Mouse (Mus musculus) 416B (cell line): ENCODE results near the gene Kcnj6.

Source experiments
- DNase-seq: peaks from one replicate; pipeline ENCODE4 v3.0.0; 2011; ENCODE audit warnings: low read depth

The Kcnj6 gene

DNA sequence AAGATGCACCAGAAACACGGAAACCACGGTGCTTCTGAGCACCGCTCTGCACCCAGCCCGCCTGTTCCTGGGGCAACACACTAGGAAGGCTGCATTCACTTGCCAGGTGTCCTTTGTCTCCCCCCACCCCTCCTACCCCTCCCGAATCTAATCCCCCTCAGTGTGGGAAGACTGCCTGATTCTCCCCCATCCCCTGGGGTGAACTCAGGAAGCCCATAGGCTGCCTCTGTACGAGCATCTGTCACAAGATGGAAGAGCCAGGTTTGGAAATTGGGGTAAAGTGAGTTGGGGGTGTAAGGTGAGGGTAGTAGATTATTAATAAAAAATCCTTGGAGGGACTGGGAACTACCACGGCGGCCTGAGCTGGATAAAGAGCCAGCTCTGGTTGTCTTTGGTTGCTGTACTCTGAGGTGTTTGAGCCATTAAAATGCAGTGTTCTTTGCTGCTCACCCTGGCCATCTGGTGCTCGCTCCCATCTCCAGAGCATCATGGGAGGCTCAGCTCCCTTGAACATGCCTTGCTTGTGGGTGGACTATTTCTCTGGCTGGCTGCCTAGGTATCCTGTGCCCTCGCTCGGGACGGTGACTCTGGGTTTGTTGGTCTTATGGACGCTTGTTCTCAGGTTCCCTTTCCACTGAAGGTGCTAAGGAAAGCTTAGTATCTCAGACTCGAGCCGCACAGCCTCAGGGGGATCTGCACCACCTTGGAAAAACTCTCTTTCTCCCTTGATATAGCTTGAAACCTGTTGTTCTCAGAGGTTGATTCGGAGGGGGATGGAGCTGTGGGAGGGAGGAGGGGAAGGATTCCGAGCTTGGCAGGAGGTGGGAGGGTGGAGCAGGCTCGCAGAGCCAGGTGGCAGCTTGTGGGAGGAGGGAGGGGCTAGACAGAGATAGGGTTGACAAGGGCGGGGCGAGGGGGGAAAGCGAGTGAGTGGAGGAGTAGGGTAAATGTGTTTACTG, 65.9 kb downstream of the Kcnj6 start:
- DNase-seq: no peak

DNA sequence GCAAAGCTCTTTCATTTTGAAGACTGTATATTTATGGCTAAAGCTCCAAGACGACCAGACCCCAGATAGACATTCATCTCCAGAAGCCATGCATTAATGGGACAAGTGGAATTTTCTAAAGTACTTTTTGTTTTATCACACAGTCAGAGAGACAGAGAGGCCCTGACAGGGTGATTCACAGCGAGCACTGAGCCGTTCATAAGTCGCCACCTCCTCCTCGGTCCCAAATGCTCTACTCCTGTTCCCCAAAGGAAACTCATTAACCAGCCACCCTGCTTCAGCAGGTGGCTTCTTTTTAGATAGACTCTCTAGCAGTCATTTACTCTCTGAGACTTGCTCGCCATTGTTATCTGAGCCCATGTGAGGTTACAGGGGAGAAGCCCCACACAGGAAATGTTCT, 72.1 kb downstream of the Kcnj6 start:
- no peak for DNase-seq

DNA sequence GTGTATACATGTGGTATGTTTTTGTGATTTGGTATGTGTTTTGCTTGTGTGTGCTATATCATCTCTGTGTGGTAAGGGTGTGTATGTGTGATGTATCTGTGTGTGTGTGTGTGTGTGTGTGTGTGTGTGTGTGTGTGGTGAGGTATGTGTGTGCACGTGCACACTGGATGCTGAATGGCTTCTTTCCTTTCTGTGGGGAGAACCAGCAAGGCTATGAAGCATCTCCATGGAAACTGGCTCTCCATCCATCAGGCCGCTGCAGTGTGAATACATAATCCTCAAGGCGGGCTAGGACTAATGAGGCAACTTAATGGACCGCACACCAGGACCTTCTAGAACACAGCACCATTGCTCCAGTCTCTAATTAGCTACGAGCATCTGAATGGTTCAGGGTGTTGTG, 78.3 kb downstream of the Kcnj6 start:
- DNase-seq: no peak

DNA sequence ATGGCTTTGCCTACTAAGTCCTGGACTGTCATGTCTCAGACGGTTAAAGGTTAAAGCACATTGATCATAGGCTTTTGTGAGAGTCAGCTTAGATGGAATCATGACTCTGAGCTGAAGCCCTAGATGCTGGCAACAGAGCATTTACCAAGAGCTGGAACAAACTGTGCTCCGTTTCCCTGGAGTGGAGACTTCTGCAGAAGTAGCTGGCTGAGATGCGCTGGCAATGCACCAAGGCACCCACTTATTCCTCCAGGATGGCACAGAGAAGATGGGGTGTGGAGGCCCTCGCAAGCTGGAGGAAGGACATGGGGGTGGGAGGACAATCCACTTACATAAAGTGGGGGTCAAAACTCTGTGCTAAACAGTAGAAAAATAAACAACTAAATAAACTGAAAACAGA, 91.5 kb downstream of the Kcnj6 start:
- no peak for DNase-seq

DNA sequence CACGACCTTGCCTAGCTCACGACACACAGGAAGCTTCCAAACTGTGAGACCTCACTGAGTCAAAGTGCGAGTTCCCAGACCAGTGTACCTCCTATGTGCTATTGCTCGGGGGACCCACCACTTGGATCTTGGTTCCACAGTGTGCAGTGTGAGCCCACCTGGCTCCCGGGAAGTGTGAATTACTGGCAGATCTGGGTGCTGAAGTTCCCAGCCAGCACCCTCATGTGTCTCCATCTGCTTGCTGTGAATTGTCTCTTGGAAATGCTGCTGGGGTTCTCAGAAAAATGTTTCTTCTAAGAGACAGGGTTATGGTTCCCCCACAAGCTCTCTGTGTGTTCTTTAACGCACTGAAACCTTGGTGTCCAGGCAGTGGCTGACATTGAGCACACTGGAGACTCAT, 98.7 kb downstream of the Kcnj6 start:
- no peak for DNase-seq

DNA sequence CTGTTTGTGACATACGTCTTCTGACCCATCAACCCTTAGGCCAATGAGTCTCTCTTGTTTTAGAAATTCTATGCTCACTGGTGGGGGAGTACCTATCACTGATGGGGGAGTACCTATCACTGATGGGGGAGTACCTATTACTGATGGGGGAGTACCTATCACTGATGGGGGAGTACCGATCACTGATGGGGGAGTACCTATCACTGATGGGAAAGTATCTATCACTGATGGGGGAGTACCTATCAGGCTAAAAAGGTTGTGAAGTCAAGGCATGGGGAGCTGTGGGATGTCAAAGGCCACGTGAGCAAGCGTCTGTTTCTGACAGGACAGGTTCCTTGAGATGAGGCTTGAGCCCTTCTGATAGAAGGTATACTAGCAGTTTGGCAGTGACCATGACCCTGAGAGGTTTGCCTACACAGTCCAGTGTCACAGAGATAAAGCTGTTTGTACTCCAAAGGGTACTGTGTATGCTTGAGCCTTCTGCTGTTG, 105.3 kb downstream of the Kcnj6 start:
- DNase-seq: no peak

DNA sequence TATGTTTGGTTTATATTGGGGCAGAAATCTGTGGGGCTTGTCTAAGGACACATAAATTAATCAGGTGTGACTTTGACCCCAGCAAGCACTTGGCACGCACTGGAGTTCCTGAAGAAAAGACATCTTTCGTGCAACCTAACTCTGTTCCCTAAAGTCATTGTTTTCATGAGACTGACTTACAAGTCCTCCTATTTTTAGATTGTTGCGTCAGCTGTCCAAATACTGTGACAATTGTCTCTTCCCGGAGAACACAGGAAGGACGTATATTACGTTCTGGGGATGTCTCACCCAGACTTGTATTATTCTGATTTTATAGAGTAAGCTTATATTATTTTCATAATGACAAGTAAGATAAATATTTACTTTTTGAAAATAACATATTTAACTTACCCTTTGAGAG, 106.9 kb downstream of the Kcnj6 start:
- DNase-seq: no peak

DNA sequence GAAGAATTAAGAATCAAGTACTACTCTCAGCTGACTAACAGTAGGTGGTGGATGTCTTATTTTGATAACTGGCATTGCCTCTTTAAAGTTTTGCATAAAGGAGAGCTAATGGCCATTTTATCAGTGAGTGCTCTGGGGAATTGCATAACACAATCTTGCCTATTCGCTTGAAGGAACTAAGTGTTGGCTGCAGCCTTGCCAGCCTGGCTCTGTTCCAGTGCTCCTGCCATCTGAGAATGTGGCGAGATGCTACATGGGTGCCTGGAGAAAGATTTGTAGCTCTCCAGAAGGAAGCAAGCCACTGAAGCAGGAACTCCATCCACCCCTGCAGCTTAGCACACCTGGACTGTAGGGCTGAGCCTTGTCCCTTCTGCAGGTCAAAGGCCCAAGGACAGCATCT, 107.4 kb downstream of the Kcnj6 start:
- no peak for DNase-seq

DNA sequence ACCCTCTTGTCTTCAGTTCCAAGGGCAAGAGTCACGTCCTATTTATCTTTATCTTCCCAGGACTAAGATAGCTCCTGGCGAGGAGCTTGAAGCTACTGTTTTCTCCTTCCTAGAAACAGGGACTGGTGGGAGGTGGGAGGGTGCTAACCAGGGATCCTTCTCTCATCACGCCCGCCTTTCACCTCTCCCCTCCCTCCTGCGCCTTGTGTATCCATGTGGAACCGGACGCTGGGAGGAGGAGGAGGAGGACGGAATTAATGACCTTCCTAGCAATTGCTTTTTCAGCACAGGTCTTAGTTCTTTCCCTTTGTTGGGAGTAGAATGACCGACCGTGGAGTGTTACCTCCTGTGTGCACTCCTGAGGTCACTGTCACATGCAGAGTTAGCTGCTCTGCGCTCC, 108.9 kb downstream of the Kcnj6 start:
- DNase-seq: no peak

DNA sequence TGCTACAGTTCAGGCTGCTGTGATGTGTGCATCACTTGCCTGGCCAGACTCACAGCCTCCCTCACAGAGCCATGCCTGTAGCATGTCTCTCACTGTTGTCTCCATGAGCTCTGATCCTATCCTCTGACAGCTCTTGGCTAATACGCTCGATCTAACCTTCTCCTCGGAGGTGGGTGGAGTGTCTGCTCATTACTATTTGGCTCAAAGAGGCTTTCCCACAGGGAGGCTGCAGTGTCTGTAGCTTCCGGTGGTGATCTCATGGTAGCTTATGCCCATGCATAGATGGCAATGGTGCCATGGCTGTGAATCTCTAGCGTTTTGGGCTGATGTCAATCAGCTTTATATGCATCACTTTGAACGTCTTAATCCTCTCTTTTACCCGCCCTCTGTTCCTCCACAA, 111.1 kb downstream of the Kcnj6 start:
- no peak for DNase-seq

DNA sequence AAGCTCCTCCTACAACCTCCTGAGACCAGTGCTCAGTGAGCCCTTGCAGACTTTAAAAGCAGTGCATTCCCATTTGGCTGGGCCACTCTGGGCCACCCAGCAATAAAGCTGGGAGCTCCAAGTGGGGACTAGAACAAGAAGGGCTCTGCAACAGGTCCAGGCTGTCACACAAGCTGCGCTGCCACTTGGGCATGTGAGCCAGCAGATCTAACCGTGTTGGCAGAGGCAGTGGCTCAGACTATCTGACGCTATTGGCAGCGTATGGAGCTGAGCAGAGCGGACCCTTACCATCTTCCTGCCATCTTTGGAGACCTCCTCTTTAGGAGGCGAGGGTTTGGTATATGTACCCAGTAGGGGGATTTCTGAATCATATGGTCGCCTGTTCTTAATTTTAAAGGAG, 112.4 kb downstream of the Kcnj6 start:
- no peak for DNase-seq

DNA sequence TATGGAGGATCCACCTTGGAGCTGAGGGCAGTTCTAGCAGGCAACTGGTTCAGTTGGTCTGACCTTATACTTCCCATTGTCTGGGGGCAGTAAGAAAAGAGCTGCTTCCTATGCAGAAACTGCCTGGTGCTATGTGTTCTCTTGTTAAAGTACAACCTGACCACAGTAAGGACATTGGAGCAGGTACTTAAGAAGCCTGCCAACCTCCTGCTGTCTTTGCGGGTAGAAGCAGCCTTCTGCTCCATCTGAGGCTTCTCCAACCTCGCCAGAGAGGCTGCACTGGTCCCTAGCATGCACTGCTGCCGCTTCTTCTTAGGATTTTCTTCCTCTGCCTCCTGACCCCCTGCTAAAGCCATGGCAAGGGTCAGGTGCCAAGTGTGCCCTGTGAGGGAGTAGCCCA, 113.6 kb downstream of the Kcnj6 start:
- no peak for DNase-seq

DNA sequence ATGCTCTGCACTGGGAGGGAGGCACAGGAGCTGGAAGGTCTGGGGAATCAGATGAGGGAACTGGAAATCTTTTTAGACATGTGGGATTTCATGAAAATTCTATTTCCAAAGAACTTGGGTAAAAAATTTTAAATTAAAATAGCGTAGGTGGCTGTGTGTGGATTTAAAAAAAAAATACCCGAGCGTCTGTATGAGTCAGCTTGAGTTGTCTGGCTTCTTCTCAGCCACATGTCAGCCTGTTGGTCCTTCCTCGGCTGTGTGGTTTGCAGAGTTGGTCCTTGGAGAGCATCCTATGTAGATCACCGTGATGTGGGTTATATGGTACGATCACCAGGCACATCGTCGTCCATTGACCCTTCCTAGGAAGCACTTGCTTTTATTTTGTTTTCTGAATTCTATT, 114.3 kb downstream of the Kcnj6 start:
- DNase-seq: no peak

DNA sequence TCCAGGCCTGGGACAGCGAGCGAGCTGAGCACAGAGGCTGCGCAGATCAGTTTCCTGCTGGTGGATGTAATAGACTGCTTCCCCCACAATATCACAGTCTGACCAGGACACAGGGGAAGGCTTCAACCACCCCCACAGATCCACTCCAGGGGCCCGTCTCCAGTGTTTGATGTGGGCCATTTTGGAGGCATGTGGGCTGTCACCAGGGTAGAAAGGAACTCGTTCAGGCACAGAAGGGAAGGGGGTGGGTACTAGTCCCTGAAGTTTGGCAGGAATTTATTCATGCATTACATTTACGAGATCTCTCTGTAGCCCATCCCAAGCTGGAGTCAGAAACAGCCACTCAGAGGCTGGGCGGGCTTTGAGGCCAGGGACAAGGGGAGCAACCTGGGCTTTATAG, 115.4 kb downstream of the Kcnj6 start:
- no peak for DNase-seq

DNA sequence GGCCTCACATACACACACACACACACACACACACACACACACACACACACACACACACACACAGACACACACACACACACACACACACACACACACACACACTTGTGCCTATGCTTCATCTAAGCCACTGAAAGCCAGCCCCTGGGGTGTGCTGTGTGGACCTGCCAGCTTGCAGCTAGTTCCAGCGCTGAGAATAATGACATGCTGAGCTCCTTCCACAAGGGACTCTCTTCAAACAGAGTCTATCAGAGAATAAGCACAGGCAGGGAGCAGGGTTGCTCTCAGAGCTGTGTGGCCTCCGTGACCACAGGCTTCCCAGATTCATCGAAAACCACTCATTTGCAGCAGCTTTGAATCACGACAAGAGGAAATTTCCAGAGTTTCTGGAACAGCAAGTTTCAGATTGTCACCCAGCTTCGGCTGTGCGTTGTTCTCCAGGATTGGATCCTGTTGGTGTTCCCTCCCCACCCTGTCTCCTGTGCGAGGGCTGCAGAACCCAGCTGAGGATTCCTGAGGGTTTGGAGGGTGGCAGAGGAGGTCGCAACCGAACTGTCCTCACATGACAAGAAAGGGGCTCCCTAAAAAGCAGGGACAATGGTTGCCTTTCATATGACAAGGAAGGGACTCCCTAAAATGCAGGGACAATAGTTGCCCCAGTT, 124.8 kb downstream of the Kcnj6 start:
- DNase-seq: no peak

DNA sequence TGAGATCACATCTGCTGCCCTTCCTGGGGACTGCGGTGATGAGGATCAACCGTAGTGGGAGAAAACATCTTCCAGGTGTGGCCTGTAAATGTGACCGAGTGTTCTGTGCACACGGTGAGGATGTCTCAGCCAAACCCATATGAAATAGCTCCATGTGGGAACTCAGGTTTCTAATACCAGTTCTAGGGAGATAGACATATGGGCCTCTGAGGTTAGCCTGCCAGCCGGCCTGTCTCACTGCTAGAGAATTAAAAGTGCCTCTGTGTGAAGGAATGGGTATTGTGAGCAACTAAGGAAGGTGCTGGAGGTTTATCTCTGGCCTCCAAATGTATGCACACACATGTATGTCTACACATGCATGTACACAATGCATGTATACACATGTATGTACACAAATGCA, 129.1 kb downstream of the Kcnj6 start:
- no peak for DNase-seq

DNA sequence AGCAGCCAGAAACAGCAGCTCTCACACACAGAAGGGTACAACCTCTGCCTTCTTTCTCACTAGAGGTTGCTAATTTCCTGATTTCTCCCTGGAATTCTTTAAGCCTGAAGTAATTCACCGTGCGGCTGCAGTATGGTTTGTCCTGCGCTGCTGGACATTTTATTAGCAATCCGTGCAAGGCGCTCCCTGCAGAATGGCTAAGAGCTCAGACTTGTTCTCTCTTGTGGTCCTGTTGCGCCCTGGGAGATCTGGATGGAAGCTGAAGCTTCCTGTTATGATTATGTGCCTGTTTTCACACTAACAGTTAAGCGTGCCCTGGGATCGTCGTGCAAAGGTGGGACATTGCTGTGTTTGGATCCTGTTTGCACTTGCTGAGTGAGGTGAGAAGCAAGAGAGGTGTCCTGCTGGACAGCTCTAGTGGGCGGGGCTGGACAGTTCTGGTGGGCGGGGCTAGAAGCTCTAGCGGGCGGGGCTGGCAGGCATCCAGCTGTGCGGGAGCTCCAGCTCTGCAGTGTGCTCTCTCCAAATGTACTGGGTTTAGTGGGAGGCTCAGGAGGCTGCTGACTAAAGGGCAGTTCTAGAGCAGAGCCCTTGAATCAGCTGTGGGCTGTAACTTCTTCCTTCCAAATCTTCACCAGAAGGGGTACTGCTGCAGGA, 131.1 kb downstream of the Kcnj6 start:
- peak; percentile 31 for DNase-seq

DNA sequence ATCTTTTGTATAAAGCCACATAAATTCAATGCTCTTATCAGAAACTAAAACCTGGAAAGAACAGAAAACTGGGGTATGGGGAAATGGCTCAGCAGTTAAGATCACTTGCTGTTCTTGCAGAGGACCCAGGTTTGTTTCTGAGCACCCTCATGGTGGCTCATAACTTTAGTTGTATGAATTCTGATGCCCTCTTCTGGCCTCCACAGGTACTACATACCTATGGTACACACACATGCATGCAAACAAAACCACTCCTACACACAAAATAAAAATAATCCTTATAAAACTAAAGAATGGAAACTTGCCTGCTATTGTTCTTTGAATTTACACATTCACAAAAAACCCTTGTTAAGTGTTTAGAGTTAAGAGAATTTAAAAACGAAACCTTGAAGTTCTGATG, 131.7 kb downstream of the Kcnj6 start:
- DNase-seq: no peak

DNA sequence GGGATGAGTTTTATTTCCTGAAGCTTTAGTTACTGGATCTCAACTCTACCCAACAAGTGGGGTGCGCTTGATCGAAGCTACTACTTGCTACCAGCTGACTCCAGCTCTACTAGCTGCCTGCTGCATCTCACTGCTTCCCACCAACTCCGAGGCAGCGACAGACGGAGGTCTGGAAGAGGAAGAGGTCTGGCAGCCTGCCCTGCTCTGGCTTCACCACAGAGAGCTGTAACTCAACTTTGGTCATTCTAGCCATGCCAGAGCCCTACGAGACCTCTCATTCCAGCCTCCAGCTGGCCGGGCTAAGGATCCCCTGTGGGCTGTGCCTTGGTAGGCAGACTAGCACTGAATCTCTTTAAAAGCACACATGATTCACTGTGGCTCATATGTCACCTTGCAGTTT, 132.4 kb downstream of the Kcnj6 start:
- DNase-seq: peak; percentile 8

DNA sequence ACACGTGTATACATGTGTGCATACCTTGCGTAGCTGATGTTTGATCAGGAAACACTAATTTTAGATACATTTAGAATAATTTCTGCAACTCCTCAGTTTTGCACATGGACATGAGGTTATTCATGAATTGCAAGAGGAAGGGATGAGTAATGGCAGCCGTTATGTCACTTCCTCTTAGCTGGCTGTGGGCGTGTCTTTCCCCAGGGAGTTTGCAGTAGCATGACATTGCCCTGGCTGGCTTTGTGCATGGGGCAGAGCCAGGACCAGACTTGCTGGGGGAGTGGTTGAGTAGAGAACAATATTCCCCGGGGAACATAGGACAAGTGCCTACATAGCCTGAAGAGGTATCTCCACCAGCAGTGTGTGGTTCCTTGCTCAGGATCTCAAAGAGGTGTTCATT, 134.0 kb downstream of the Kcnj6 start:
- DNase-seq: peak; percentile 78

DNA sequence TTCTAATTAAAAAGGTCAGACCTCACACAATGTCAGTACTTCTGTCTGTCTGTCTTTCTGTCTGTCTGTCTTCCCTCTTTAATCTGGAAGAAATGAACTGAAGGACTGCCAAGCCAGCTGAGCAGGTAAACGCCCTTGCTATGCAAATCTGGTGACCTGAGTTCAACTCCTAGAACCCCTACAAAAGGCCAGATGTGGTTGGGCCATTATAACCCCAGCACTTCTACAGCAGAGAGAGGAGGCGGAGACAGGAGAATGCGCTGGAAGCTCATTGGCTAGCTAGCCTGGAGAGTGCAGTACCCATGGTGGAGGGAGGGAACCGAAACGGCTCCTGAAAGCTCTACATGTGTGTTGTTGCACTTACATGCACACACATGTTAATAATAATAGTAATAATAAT, 141.5 kb downstream of the Kcnj6 start:
- no peak for DNase-seq

DNA sequence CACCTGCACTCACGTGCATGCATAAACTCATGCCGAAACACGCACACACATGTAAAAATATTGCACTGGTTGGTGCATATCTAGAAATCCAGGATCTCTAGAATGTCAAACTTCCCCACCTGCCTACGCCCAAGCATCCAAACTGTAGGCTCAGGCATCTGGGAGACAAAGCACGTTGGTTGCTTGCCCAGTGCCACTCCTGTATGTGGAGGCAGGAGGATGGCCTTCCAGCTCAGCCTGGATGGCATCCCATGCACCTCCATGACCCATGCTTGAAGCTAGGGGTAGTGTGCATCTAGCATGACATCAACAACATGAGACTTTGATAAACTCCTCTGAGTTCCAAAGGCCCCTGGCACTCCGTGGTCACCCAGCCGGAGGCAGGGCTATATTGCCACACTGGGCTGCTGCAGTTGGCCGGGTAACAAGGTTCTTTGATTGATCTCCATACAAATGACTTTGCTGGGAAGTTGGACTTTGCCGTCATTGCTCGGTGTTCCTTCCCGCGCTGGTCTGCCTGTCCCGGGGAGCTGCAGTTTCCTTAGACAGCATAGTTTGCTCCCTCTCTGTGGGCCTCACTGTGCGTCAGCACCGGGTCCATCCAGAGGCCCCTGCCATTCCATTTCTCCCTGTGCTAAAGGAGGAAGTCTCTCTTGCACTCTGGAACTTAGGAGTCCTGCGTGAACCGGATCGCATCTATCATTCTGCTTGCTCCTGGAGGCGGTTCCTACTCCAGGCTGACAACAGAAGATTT, 144.9 kb downstream of the Kcnj6 start:
- no peak for DNase-seq
